Mouse (Mus musculus): ENCODE measurements around the gene Mical2.

- TF ChIP-seq MAZ (IDR thresholded peaks at IDR 0.05; ENCODE audit: low read depth, low read length) (no peak), CTCF (conservative IDR thresholded peaks at IDR 0.05 in 1 of 2, IDR thresholded peaks at IDR 0.05 in 1 of 2; ENCODE audit: low read depth in 2 of 2, low read length in 2 of 2) (no peak), EP300 (IDR thresholded peaks at IDR 0.05; ENCODE audit: low read length) (no peak), MEF2A (IDR thresholded peaks at IDR 0.05; ENCODE audit: borderline replicate concordance, low read depth, low read length) (no peak), MAFK (IDR thresholded peaks at IDR 0.05; ENCODE audit: insufficient replicate concordance, low read length) (no peak), POLR2A (IDR thresholded peaks at IDR 0.05; ENCODE audit: low read depth, low read length) (no peak)
Observed at GRCm38 (mm10) chr7:112375062-112375461, 149.4 kb downstream of the Mical2 start.

Measured in CH12.LX (cell line).